Mouse (Mus musculus): Measurements from ENCODE around the gene Dcaf17. TPM values are rescaled to one million over a fixed set of nuclear protein-coding genes. Genes with fewer than 3 reads are reported as not detected.
A peak's percentile ranks its signal among the peaks of the same experiment; 100 is the strongest.

Dcaf17 gene
- 10 to 100 TPM; 11.2 to 14.7 (median 13.7) TPM for total RNA-seq (2022)

- peak; percentile 85 for DNase-seq
Measured at GRCm38 (mm10) chr2:71055300-71056114, at the start of gene Dcaf17, which contains the start of gene Mettl8. Dcaf17 (plus strand) TSS chr2:71055328. Mettl8 (minus strand) TSS chr2:71055583.

GRCm38 (mm10) chr2:71011816-71012215 is 43.3 kb upstream of the Dcaf17 start:
- DNase-seq, result peak; percentile 35

GRCm38 (mm10) chr2:71013521-71013920 is 41.6 kb upstream of the Dcaf17 start:
- peak; percentile 66 for DNase-seq

GRCm38 (mm10) chr2:71019277-71019676 is 35.9 kb upstream of the Dcaf17 start:
- no peak for DNase-seq

GRCm38 (mm10) chr2:71019704-71020375 is 35.3 kb upstream of the Dcaf17 start:
- no peak for DNase-seq

- no peak for DNase-seq
Measured at GRCm38 (mm10) chr2:71020674-71021073, 34.5 kb upstream of the Dcaf17 start.

- DNase-seq, result no peak
Measured at GRCm38 (mm10) chr2:71022991-71023390, 32.1 kb upstream of the Dcaf17 start.

- DNase-seq, result no peak
Measured at GRCm38 (mm10) chr2:71023986-71024385, 31.1 kb upstream of the Dcaf17 start.

- DNase-seq, result no peak
Measured at GRCm38 (mm10) chr2:71025576-71026315, 29.4 kb upstream of the Dcaf17 start.

GRCm38 (mm10) chr2:71026787-71027186 is 28.3 kb upstream of the Dcaf17 start:
- DNase-seq, result no peak

- DNase-seq, result no peak
Measured at GRCm38 (mm10) chr2:71027631-71028030, 27.5 kb upstream of the Dcaf17 start.

- no peak for DNase-seq
Measured at GRCm38 (mm10) chr2:71030663-71031062, 24.5 kb upstream of the Dcaf17 start.

GRCm38 (mm10) chr2:71031973-71032794 is 22.9 kb upstream of the Dcaf17 start:
- DNase-seq, result no peak

- DNase-seq, result no peak
Measured at GRCm38 (mm10) chr2:71033014-71033413, 22.1 kb upstream of the Dcaf17 start.

GRCm38 (mm10) chr2:71033987-71034386 is 21.1 kb upstream of the Dcaf17 start:
- no peak for DNase-seq

- no peak for DNase-seq
Measured at GRCm38 (mm10) chr2:71037447-71037846, 17.7 kb upstream of the Dcaf17 start.

- DNase-seq, result peak; percentile 56
Measured at GRCm38 (mm10) chr2:71039522-71040121, 15.5 kb upstream of the Dcaf17 start.

GRCm38 (mm10) chr2:71046151-71046550 is 9.0 kb upstream of the Dcaf17 start:
- no peak for DNase-seq

- no peak for DNase-seq
Measured at GRCm38 (mm10) chr2:71046751-71047320, 8.3 kb upstream of the Dcaf17 start.

- DNase-seq, result no peak
Measured at GRCm38 (mm10) chr2:71048896-71049295, 6.2 kb upstream of the Dcaf17 start.

GRCm38 (mm10) chr2:71050511-71050910 is 4.6 kb upstream of the Dcaf17 start:
- DNase-seq, result no peak

Measured in adrenal gland, adult 8-10 months (tissue).